Mouse (Mus musculus): ENCODE data around the gene Phf21a. TPM values are rescaled to one million over a fixed set of nuclear protein-coding genes. Genes with fewer than 3 reads are reported as not detected.
A peak's percentile ranks its signal among the peaks of the same experiment; 100 is the strongest.

Gene Phf21a
- polyA plus RNA-seq, 1 experiment from 2014 or later, result 46.2 TPM

- Histone ChIP-seq H3K36me3 (ENCODE audit: control insufficient read depth, insufficient read depth, low read length) (peaks cover 19% of the 10 kb centered on the region), H3K27me3 (ENCODE audit: control insufficient read depth, insufficient read depth, low read length) (no peaks in the 10 kb centered on the region), H3K4me3 (ENCODE audit: low read depth, low read length) (peak overlapping the region; percentile 66), H3K27ac (ENCODE audit: low read depth, low read length) (peak overlapping the region; percentile 68; the same call in 1 of the 2 replicates), H3K9me3 (ENCODE audit: control insufficient read depth, low read length) (no peaks in the 10 kb centered on the region), H3K4me2 (replicated peaks; ENCODE audit: low read depth, low read length) (peak overlapping the region; percentile 89), H3K9ac (ENCODE audit: low read depth, low read length) (peak overlapping the region; percentile 78), H3K4me1 (replicated peaks; ENCODE audit: control insufficient read depth, insufficient read depth, low read length) (peaks cover 31% of the 10 kb centered on the region)
- DNase-seq (ENCODE audit: low spot score) (no peak), ATAC-seq (ENCODE audit: low FRiP score) (no peak)
- whole genome bisulfite sequencing, result 56% methylated on average over 3 of the region's 3 CpGs
These were observed 295.2 kb downstream of the Phf21a start for GRCm38 (mm10) chr2:92388081-92388517.

- peak overlapping the region; percentile 68 for H3K27ac ChIP-seq (ENCODE audit: low read depth, low read length)
- peaks cover 14% of the 10 kb centered on the region for H3K36me3 ChIP-seq (ENCODE audit: control insufficient read depth, insufficient read depth, low read length)
- peak overlapping the region; percentile 78 for H3K9ac ChIP-seq (ENCODE audit: low read depth, low read length)
- peak overlapping the region; percentile 66 for H3K4me3 ChIP-seq (ENCODE audit: low read depth, low read length)
- no peaks in the 10 kb centered on the region for H3K9me3 ChIP-seq (ENCODE audit: control insufficient read depth, low read length)
- peak overlapping the region; percentile 89 for H3K4me2 ChIP-seq (replicated peaks; ENCODE audit: low read depth, low read length)
- under 1% methylated on average over 54 of the region's 62 CpGs for WGBS
- peak; percentile 95 for ATAC-seq (ENCODE audit: low FRiP score)
- H3K27me3 ChIP-seq (ENCODE audit: control insufficient read depth, insufficient read depth, low read length), result no peaks in the 10 kb centered on the region
- peak; percentile 98 for DNase-seq (ENCODE audit: low spot score)
- H3K4me1 ChIP-seq (replicated peaks; ENCODE audit: control insufficient read depth, insufficient read depth, low read length), result peaks cover 35% of the 10 kb centered on the region
These were observed 296.1 kb downstream of the Phf21a start for GRCm38 (mm10) chr2:92388891-92389641.

GRCm38 (mm10) chr2:92389645-92390044 lies 296.7 kb downstream of the Phf21a start:
- H3K9ac ChIP-seq (ENCODE audit: low read depth, low read length), result no peak overlapping the region
- H3K4me2 ChIP-seq (replicated peaks; ENCODE audit: low read depth, low read length), result peak overlapping the region; percentile 89
- 5% methylated on average over 10 of the region's 10 CpGs for WGBS
- no peaks in the 10 kb centered on the region for H3K27me3 ChIP-seq (ENCODE audit: control insufficient read depth, insufficient read depth, low read length)
- no peak for ATAC-seq (ENCODE audit: low FRiP score)
- peak overlapping the region; percentile 70 for H3K27ac ChIP-seq (ENCODE audit: low read depth, low read length)
- H3K36me3 ChIP-seq (ENCODE audit: control insufficient read depth, insufficient read depth, low read length), result peaks cover 12% of the 10 kb centered on the region
- DNase-seq (ENCODE audit: low spot score), result no peak
- peak overlapping the region; percentile 66 for H3K4me3 ChIP-seq (ENCODE audit: low read depth, low read length)
- peaks cover 37% of the 10 kb centered on the region for H3K4me1 ChIP-seq (replicated peaks; ENCODE audit: control insufficient read depth, insufficient read depth, low read length)
- H3K9me3 ChIP-seq (ENCODE audit: control insufficient read depth, low read length), result no peaks in the 10 kb centered on the region

- Histone ChIP-seq H3K27ac (ENCODE audit: low read depth, low read length) (peak overlapping the region; percentile 70), H3K4me3 (ENCODE audit: low read depth, low read length) (no peak overlapping the region), H3K9ac (ENCODE audit: low read depth, low read length) (0 out of 2 replicates have a peak overlapping the region, but pooled peaks have one; percentile 1), H3K36me3 (ENCODE audit: control insufficient read depth, insufficient read depth, low read length) (0 out of 2 replicates have a peak, but pooled peaks cover 8% of the 10 kb centered on the region), H3K4me1 (replicated peaks; ENCODE audit: control insufficient read depth, insufficient read depth, low read length) (peaks cover 37% of the 10 kb centered on the region), H3K4me2 (replicated peaks; ENCODE audit: low read depth, low read length) (no peak overlapping the region; the same call in 1 of the 2 replicates), H3K9me3 (ENCODE audit: control insufficient read depth, low read length) (no peaks in the 10 kb centered on the region), H3K27me3 (ENCODE audit: control insufficient read depth, insufficient read depth, low read length) (no peaks in the 10 kb centered on the region)
- ATAC-seq (ENCODE audit: low FRiP score) (no peak), DNase-seq (ENCODE audit: low spot score) (no peak)
- WGBS, result 87% methylated on average over 6 of the region's 6 CpGs
These were observed 297.5 kb downstream of the Phf21a start for GRCm38 (mm10) chr2:92390206-92390930.

GRCm38 (mm10) chr2:92391116-92391515 lies 298.2 kb downstream of the Phf21a start:
- Histone ChIP-seq H3K4me3 (ENCODE audit: low read depth, low read length) (peak overlapping the region; percentile 32), H3K27ac (ENCODE audit: low read depth, low read length) (peak overlapping the region; percentile 95; the same call in 1 of the 2 replicates), H3K4me1 (replicated peaks; ENCODE audit: control insufficient read depth, insufficient read depth, low read length) (peaks cover 37% of the 10 kb centered on the region), H3K36me3 (ENCODE audit: control insufficient read depth, insufficient read depth, low read length) (0 out of 2 replicates have a peak, but pooled peaks cover 3% of the 10 kb centered on the region), H3K9ac (ENCODE audit: low read depth, low read length) (peak overlapping the region; percentile 54; the same call in 1 of the 2 replicates), H3K27me3 (ENCODE audit: control insufficient read depth, insufficient read depth, low read length) (no peaks in the 10 kb centered on the region), H3K4me2 (replicated peaks; ENCODE audit: low read depth, low read length) (peak overlapping the region; percentile 49), H3K9me3 (ENCODE audit: control insufficient read depth, low read length) (no peaks in the 10 kb centered on the region)
- DNase-seq (ENCODE audit: low spot score) (no peak), ATAC-seq (ENCODE audit: low FRiP score) (no peak)
- 89% methylated on average over 8 of the region's 8 CpGs for WGBS

- 0 out of 2 replicates have a peak, but pooled peaks have one; percentile 2 for ATAC-seq (ENCODE audit: low FRiP score)
- Histone ChIP-seq H3K27ac (ENCODE audit: low read depth, low read length) (peak overlapping the region; percentile 95), H3K4me3 (ENCODE audit: low read depth, low read length) (peak overlapping the region; percentile 32), H3K9ac (ENCODE audit: low read depth, low read length) (peak overlapping the region; percentile 54), H3K4me2 (replicated peaks; ENCODE audit: low read depth, low read length) (peak overlapping the region; percentile 49), H3K9me3 (ENCODE audit: control insufficient read depth, low read length) (no peaks in the 10 kb centered on the region), H3K36me3 (ENCODE audit: control insufficient read depth, insufficient read depth, low read length) (no peaks in the 10 kb centered on the region), H3K4me1 (replicated peaks; ENCODE audit: control insufficient read depth, insufficient read depth, low read length) (peaks cover 37% of the 10 kb centered on the region), H3K27me3 (ENCODE audit: control insufficient read depth, insufficient read depth, low read length) (no peaks in the 10 kb centered on the region)
- no peak for DNase-seq (ENCODE audit: low spot score)
- 24% methylated on average over 11 of the region's 11 CpGs for WGBS
These were observed 298.9 kb downstream of the Phf21a start for GRCm38 (mm10) chr2:92391703-92392317.

- Histone ChIP-seq H3K4me1 (replicated peaks; ENCODE audit: control insufficient read depth, insufficient read depth, low read length) (peaks cover 41% of the 10 kb centered on the region), H3K9me3 (ENCODE audit: control insufficient read depth, low read length) (no peaks in the 10 kb centered on the region), H3K27ac (ENCODE audit: low read depth, low read length) (peak overlapping the region; percentile 95), H3K4me2 (replicated peaks; ENCODE audit: low read depth, low read length) (peak overlapping the region; percentile 49), H3K27me3 (ENCODE audit: control insufficient read depth, insufficient read depth, low read length) (no peaks in the 10 kb centered on the region), H3K4me3 (ENCODE audit: low read depth, low read length) (peak overlapping the region; percentile 32), H3K36me3 (ENCODE audit: control insufficient read depth, insufficient read depth, low read length) (no peaks in the 10 kb centered on the region), H3K9ac (ENCODE audit: low read depth, low read length) (peak overlapping the region; percentile 54)
- WGBS, result 4% methylated on average over 26 of the region's 26 CpGs
- peak; percentile 72 for DNase-seq (ENCODE audit: low spot score)
- peak; percentile 9; the same call in 1 of the 2 replicates for ATAC-seq (ENCODE audit: low FRiP score)
These were observed 299.7 kb downstream of the Phf21a start for GRCm38 (mm10) chr2:92392318-92393264.
